Mouse (Mus musculus) embryonic fibroblast, embryonic 13.5 days (primary cell): Measurements from ENCODE around the gene Zfp472. TPM values are rescaled to one million over a fixed set of nuclear protein-coding genes. Genes with fewer than 3 reads are reported as not detected.

ENCODE experiments used
- H3K27ac ChIP-seq: 2 replicates; pipeline ENCODE4 v1.5.1; 2012; ENCODE audit warnings: low read length, control low read depth, inconsistent platforms; ENCODE audit not compliant: insufficient read depth
- H3K4me1 ChIP-seq: 2 replicates; pipeline ENCODE4 v1.6.1; 2011; ENCODE audit warnings: low read length; ENCODE audit not compliant: control insufficient read depth, insufficient read depth
- H3K4me3 ChIP-seq: 2 replicates; pipeline ENCODE4 v1.5.1; 2011; ENCODE audit warnings: mild to moderate bottlenecking, control low read depth, low read length; ENCODE audit not compliant: insufficient read depth
- CTCF ChIP-seq: IDR thresholded peaks from 2 replicates; pipeline ENCODE4 v1.5.1; 2011; ENCODE audit warnings: mild to moderate bottlenecking, control low read depth, low read length, moderate library complexity, borderline replicate concordance; ENCODE audit not compliant: insufficient read depth
- POLR2A ChIP-seq: IDR thresholded peaks from 2 replicates; pipeline ENCODE4 v1.6.1; 2011; ENCODE audit warnings: low read depth, mild to moderate bottlenecking, control low read depth, low read length, moderate library complexity
- polyA plus RNA-seq: library from polyadenylated mRNA; stranded (reverse); fragments of >200 nt; gene quantifications from 2 replicates; pipeline ENCODE4 v1.2.4, GENCODE M21; 2011; ENCODE audit warnings: low read depth; ENCODE audit not compliant: missing spikeins, insufficient read length

Gene Zfp472
- polyA plus RNA-seq: 4.8 and 6.5 TPM in 2 replicates

DNA sequence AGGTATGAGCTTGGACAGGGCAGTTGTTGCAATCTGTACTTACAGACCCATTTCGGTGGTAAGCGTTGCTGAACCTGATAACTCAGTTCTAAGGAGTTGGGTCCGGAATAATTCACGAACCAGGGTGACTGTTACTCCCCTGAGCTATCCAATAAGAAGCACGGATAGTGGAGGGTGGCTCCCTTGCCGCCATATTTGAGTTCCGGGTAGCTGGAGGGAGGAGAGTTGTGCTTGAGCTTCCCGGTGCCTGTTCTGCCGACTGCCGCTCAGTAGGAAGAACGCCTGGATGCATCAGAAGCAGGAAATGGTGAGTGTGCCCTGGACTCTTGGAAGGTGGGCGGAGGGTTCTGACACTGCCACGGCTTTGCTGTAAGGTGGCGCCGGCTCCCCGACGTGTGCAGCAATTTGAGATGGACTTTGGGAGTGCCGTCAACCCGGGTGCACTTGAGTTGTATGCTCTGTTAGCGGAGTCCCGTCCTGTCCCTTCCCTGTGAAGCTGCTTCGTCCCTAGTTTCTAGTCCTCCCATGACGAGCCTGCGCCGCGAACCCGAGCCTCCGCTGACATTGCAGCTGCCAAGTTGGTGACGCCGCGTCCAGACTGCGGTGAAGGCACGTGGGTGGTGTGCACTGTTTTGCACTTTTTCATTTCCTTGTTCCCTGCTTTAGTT, at the start of gene Zfp472:
Gene Zfp472, plus strand, starts transcription at position 192 of the 668 bp plus-strand sequence.
- Histone ChIP-seq H3K27ac (peak within 1 kb of the TSS; percentile 49), H3K4me3 (peak within 1 kb of the TSS; percentile 75), H3K4me1 (no peaks in the 10 kb centered on the region)
- TF ChIP-seq CTCF: no peak
- TF ChIP-seq POLR2A: peak; percentile 67

DNA sequence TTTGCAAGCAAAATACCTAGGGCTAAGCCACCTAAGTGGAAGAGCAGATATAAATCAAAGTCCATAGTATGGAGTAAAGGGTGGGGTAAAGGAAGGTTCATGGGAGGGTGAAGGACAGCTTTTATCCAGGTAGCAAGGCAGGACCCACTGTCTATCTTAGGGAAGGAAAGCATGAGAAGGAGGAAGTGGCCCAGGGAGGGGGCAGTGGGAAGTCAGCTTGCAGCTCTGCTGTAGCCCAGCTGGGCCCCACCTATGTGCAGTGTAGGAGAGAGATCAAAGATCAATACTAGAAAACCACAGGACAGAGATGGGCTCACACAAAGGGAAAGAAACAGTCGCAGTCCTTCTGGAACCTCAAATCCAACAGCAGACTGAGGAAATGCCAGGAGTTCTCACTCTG, 49.5 kb upstream of the Zfp472 start:
- no peaks in the 10 kb centered on the region for H3K4me1 ChIP-seq
- no peak overlapping the region for H3K27ac ChIP-seq
- H3K4me3 ChIP-seq: no peak overlapping the region
- TF ChIP-seq POLR2A (no peak), CTCF (no peak)

DNA sequence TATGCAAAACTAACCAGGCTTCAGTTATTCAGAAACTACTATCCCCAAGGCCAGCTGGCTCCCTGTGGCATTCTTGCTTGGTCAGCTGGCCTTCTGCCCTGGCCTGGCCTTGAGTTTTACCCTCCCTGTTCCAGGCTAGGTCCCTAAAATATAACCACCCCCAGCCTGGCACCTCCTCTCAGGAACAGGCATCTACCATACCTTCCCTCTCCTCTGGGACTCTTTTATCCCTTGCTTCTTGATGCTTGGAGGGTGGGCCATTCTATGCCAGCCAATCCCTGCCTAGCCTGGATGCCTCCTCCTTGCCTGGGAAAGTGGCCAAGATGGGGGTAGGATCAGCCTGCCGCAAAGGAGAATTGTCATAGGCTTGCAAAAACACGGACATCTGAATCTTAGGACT, 48.5 kb upstream of the Zfp472 start, which contains the start of gene Cyp4f14:
Gene Cyp4f14, minus strand, starts transcription at position 212 of the 400 bp plus-strand sequence.
- TF ChIP-seq POLR2A: no peak
- no peak for TF ChIP-seq CTCF
- H3K4me1 ChIP-seq: no peaks in the 10 kb centered on the region
- H3K27ac ChIP-seq: no peak within 1 kb of the TSS
- H3K4me3 ChIP-seq: no peak within 1 kb of the TSS

DNA sequence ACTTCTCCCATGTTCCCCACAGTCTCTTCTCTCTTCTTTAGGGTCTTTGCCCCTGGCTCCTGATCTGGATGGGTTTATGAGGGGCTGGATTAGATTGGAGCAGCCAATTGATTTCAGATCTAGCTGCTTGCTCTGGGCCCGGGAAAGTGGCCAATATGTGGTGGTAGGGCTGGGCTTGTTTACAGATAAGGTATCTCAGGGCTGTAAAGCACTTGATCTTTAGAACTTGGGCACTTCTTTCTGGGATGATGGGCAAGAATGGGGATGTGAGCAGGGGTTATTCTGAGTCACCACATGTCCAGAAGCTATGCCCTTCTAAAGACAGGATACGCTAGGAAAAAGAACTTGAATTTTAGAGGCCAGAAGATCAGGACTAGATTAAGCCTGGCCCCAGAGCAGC, 46.5 kb upstream of the Zfp472 start:
- H3K4me3 ChIP-seq: no peak overlapping the region
- no peak overlapping the region for H3K27ac ChIP-seq
- TF ChIP-seq CTCF: no peak
- no peak for TF ChIP-seq POLR2A
- H3K4me1 ChIP-seq: no peaks in the 10 kb centered on the region

- H3K4me3 ChIP-seq: no peak overlapping the region
- TF ChIP-seq POLR2A (no peak), CTCF (no peak)
- H3K27ac ChIP-seq: no peak overlapping the region
- H3K4me1 ChIP-seq: no peaks in the 10 kb centered on the region
Measured at GRCm38 (mm10) chr17:32923681-32924080, 41.9 kb upstream of the Zfp472 start.

DNA sequence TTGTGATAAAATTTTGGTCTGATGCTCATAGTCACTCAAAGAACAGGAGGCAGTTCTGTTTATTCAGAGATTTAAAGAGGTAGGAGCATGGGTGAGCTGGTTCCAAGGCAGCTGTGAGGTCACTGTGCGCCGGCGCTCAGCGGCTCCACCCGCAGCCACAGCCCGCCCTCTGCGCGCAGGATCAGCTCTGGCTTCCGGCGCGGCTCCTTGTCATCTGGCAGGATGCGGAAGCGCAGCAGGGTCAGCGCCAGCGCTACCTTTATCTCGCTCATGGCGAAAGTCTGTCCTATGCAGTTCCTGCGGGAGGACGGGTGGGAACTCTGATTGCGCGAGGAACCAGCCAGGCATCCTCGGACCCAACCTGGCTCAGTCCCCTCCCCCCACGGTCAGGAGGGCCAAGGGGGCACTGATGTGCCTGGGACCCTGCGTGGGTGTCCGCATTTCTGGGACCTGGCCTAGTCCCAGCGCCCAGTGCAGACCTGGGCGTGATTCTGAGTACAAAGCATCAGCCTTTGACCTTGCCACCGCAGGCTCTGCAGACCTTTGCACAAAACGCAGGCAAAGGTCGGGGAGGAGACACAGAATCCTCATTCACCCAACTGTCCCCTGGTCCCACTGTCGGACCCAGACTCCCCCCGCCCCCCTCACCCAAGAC, 40.8 kb upstream of the Zfp472 start:
- TF ChIP-seq CTCF (no peak), POLR2A (peak; percentile 73)
- peak overlapping the region; percentile 13 for H3K4me3 ChIP-seq
- no peak overlapping the region for H3K27ac ChIP-seq
- no peaks in the 10 kb centered on the region for H3K4me1 ChIP-seq

DNA sequence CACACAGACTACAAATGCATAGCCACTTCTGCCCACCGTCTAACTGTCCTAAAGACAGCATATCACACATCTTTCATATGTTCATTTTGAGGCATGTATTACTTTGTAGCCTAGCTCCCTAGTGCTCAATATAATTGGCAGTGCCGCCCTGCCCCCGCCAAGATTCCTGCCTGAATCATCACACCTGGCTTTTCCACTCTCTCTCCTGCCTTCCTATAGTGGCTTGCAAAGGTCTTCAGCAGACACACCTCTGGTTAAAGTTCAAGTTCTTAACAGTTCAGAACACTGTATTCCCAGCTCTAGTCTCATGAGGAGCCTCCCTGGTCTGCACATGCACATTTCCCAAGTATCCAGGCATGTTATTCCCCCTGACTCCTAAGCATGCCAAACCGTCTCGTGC, 37.8 kb upstream of the Zfp472 start:
- Histone ChIP-seq H3K27ac (no peak overlapping the region), H3K4me1 (no peaks in the 10 kb centered on the region), H3K4me3 (no peak overlapping the region)
- TF ChIP-seq CTCF (no peak), POLR2A (no peak)

DNA sequence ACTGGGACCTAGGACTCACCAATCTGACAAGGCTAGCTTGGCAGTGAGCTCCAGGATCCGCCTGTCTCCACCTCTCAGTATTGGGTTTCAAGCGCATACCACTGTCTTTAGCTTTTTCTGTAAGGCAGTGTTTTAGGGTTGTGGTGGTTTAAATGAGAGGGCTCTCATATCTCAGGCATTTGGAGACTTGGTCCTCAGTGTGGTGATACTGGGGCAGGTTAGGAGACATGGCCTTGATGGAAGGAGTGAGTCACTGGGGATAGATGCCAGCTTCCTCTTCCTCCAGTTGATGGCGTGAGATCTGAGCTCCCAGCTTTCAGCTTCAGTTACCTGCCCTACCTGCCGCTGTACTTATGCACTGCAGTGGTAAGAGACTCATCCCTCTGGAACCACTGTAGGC, 25.8 kb upstream of the Zfp472 start:
- Histone ChIP-seq H3K4me3 (no peak overlapping the region), H3K27ac (no peak overlapping the region), H3K4me1 (no peaks in the 10 kb centered on the region)
- TF ChIP-seq CTCF: no peak
- TF ChIP-seq POLR2A: no peak

DNA sequence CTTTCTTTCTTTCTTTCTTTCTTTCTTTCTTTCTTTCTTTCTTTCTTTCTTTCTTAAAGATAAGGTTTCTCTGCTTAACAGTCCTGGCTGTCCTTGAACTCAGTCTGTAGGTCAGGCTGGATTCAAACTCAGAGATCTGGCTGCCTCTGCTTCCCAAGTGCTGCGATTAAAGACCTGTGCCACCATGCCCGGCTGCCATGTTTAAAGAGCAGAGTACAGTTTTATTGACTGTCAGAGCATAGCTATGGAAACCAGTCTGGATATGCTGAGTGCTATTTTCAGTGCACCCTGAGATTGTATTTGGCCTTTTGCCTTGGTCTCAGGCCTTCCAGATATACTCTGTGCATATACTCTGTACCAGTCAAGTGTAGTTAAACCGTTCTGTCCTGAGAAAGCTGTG, 22.0 kb upstream of the Zfp472 start:
- Histone ChIP-seq H3K4me1 (0 out of 2 replicates have a peak, but pooled peaks cover 3% of the 10 kb centered on the region), H3K4me3 (no peak overlapping the region), H3K27ac (no peak overlapping the region)
- TF ChIP-seq CTCF (no peak), POLR2A (no peak)

DNA sequence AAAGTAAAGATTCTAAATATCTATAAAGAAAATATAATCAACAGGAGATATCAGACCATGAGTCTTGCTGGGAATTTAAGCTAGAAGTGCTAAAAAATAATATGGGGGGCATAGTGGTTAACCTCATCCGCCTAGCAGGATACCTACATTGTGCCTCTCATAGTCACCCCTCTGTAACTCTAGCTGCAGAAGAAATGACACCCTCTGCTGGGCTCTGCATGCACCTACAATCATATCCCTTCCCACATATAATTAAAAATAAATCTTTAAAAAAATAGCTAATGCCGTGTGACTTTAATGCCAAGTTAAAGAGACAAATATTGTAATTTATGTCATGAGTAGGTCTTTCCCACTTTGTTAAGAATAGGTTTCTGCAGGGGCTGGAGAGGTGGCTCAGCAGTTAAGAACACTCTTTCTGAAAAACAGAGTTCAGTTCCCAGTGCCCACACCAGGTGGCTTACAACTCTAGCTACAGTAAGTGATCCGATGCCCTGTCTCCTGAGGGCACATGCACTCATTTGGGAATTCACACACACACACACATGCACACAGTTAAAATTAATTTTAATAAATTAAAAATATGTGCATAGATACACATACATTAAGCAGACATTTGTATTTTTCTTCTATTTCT, 21.1 kb upstream of the Zfp472 start:
- Histone ChIP-seq H3K4me1 (0 out of 2 replicates have a peak, but pooled peaks cover 3% of the 10 kb centered on the region), H3K4me3 (no peak overlapping the region), H3K27ac (no peak overlapping the region)
- no peak for TF ChIP-seq POLR2A
- no peak for TF ChIP-seq CTCF
